Mouse (Mus musculus): ENCODE data around the gene Pde9a.

DNA sequence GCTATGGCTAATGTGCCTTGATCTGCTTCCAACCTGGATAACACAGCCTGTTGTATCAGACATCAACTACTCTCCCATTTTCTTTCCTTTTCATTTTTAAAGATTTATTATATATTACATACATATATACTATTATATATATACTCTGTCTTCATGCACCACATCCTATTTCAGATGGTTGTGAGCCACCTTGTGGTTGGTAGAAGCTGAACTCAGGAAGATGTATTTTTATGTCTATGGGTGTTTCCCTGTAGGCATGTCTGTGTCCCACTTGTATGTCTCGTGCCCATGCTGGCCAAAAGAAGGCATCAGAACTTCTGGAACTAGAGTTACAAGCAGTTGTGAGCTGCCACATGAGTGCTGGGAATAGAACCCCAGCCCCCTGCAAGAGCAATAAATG is 62.5 kb downstream of the Pde9a start:
- TF ChIP-seq CTCF (IDR thresholded peaks at IDR 0.05; ENCODE audit: insufficient read depth, low read depth, low read length): no peak
- TF ChIP-seq POLR2A (IDR thresholded peaks at IDR 0.05; ENCODE audit: insufficient read depth, low read depth, low read length): no peak
